Mouse (Mus musculus) urinary bladder, postnatal 14 days (tissue): ENCODE results near the gene Gm28360.
"Not testable (repeated sequence)": the region's sequence is repeated elsewhere in the genome, so short reads cannot be mapped to it uniquely, and the experiment has no call there.

Source experiments
- DNase-seq: peaks from one replicate; pipeline ENCODE4 v3.0.0; 2021; ENCODE audit warnings: low spot score

Gm28360 gene

GRCm38 (mm10) chr1:117829781-117830180 is at the start of gene Gm28360:
Gene Gm28360 (plus strand): TSS chr1:117830081.
- DNase-seq = not testable (repeated sequence)

GRCm38 (mm10) chr1:117780833-117781232 is 49.0 kb upstream of the Gm28360 start, which contains the start of gene B020011L13Rik:
Gene B020011L13Rik (plus strand): TSS chr1:117781133.
- not testable (repeated sequence) for DNase-seq

DNA sequence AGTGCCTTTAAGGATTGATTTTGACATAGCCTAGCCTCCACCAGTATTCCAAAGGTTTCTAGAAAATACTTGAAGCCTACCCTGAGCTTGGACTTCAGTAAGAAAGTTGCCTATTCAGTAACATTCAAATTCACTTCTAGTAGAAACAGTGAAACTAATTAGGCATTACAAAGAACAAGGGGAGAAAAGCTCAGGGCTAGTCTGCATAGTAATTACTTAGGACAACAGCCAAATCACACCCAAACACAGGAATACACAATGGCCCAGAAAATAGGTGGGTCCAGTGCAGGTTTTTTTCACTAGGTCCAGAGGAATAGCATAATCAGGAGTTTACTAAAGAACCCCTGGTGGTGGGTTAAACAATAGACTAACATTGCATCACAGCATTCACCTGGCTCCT is 13.6 kb upstream of the Gm28360 start:
- DNase-seq = not testable (repeated sequence)

- not testable (repeated sequence) for DNase-seq
Observed at GRCm38 (mm10) chr1:117851718-117852117, 21.8 kb downstream of the Gm28360 start.
